Mouse (Mus musculus): ENCODE measurements around the gene Tmem14c. TPM values are rescaled to one million over a fixed set of nuclear protein-coding genes. Genes with fewer than 3 reads are reported as not detected.

Gene Tmem14c
- polyA plus RNA-seq, 1 experiment from 2014 or later = 925 TPM

DNA sequence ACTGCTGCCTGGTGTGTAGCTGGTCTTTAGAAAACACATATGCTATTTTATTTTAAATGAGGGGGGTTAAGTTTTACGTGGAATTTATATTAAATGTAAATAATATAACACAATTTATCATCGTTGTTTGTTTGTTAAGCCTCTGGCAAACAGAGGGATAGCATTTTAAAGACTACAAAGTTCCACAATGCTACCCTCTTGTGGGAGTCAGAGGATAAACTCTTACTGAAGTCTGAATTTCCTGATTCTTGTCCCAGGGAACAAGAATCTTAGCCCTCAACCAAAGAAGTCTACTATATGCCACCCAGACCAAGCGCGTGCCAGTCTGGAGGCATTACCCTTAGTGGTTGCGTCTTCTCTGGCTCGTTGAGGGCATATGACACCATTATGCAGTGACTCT is 31.2 kb downstream of the Tmem14c start:
- WGBS (ENCODE audit: insufficient replicate concordance) = 69% methylated on average over 6 of the region's 6 CpGs
- H3K9ac ChIP-seq = no peak overlapping the region
- no peak overlapping the region for H3K4me2 ChIP-seq
- peaks cover 3% of the 10 kb centered on the region; the same call in 1 of the 2 replicates for H3K27me3 ChIP-seq
- H3K4me3 ChIP-seq (replicated peaks) = no peak overlapping the region
- DNase-seq = no peak
- no peaks in the 10 kb centered on the region for H3K4me1 ChIP-seq (replicated peaks)
- H3K27ac ChIP-seq = no peak overlapping the region
- H3K36me3 ChIP-seq = no peaks in the 10 kb centered on the region
- no peaks in the 10 kb centered on the region for H3K9me3 ChIP-seq (replicated peaks)
- ATAC-seq (ENCODE audit: low read depth) = no peak

DNA sequence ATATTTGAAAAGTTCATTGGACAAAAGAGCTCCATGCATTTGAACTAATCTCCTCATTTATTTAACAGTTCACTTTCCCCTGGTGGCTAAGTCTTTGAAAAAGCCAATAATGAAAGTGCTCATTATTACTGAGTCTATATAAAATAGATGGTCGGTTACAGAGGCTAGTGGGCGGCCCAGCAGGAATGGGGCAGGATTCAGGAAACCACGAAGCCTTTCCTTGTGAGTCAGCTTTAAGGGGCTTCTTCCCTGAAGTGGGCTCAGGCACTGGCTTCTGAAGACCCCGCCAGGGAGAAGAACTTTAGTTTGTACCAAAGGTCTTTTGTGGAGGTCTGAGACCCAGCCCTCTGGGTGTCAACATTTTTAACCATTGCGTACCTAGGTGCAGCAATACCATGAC is 35.9 kb downstream of the Tmem14c start:
- no peak overlapping the region for H3K9ac ChIP-seq
- 0 out of 2 replicates have a peak, but pooled peaks cover 10% of the 10 kb centered on the region for H3K4me1 ChIP-seq (replicated peaks)
- H3K9me3 ChIP-seq (replicated peaks) = no peaks in the 10 kb centered on the region
- 0 out of 2 replicates have a peak, but pooled peaks cover 3% of the 10 kb centered on the region for H3K27me3 ChIP-seq
- H3K4me2 ChIP-seq = no peak overlapping the region
- ATAC-seq (ENCODE audit: low read depth) (no peak), DNase-seq (no peak)
- H3K36me3 ChIP-seq = no peaks in the 10 kb centered on the region
- 45% methylated on average over 5 of the region's 5 CpGs for WGBS (ENCODE audit: insufficient replicate concordance)
- H3K4me3 ChIP-seq (replicated peaks) = no peak overlapping the region
- no peak overlapping the region for H3K27ac ChIP-seq

DNA sequence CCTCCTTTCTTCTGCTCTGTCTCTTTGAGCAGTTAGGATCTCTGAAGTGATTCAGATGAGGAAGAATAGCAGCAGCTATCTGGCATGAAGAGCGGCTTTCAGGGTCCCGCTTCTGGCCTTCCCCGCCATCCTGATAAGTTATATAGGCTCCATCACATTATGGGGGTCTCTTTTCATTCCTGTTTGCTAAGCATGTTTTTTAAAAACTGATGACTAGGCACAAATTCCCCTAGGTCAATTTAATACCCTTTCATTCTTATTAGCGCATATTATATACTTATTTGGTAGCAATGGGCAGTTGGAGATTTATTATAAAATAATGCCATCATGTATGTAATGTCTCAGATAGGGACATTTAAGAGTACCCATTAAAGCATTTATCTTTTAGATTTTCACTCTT is 51.5 kb downstream of the Tmem14c start:
- no peaks in the 10 kb centered on the region for H3K4me1 ChIP-seq (replicated peaks)
- DNase-seq = no peak
- H3K9me3 ChIP-seq (replicated peaks) = no peaks in the 10 kb centered on the region
- H3K36me3 ChIP-seq = no peaks in the 10 kb centered on the region
- ATAC-seq (ENCODE audit: low read depth) = no peak
- H3K4me2 ChIP-seq = no peak overlapping the region
- no peak overlapping the region for H3K27ac ChIP-seq
- H3K27me3 ChIP-seq = no peaks in the 10 kb centered on the region
- no peak overlapping the region for H3K9ac ChIP-seq
- WGBS (ENCODE audit: insufficient replicate concordance) = 81% methylated on average over 4 of the region's 4 CpGs
- H3K4me3 ChIP-seq (replicated peaks) = no peak overlapping the region

DNA sequence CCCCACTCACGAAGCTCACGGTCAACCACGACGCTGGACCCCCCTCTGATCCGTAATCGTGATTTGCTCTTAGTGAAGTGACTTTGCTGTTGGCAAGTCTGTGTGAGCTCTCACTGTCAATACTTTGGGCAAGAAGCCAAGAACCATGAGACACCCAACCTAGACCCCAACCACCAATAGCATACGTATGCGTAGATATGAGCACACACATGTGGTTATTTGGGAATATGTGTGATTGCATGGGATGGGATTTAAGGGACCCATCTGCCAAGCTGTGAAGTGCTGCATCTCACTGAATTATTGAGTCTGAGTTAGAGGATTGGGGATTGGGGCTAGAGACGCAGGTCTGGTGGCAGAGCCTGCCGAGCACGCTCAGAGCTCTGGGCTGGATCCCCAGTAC is 55.5 kb downstream of the Tmem14c start:
- no peaks in the 10 kb centered on the region for H3K9me3 ChIP-seq (replicated peaks)
- no peak overlapping the region for H3K27ac ChIP-seq
- H3K27me3 ChIP-seq = 0 out of 2 replicates have a peak, but pooled peaks cover 9% of the 10 kb centered on the region
- H3K9ac ChIP-seq = no peak overlapping the region
- no peaks in the 10 kb centered on the region for H3K4me1 ChIP-seq (replicated peaks)
- 79% methylated on average over 11 of the region's 11 CpGs for WGBS (ENCODE audit: insufficient replicate concordance)
- DNase-seq (no peak), ATAC-seq (ENCODE audit: low read depth) (no peak)
- no peak overlapping the region for H3K4me3 ChIP-seq (replicated peaks)
- H3K36me3 ChIP-seq = no peaks in the 10 kb centered on the region
- no peak overlapping the region for H3K4me2 ChIP-seq

Other genes starting within 250 kb of the Tmem14c start
- gene Gcnt2, start 156.5 kb upstream of the Tmem14c start, polyA plus RNA-seq (2015; fragmentation: Nextera tagmentation; extraction: Ambion mirVana) = 0.77 and 1.3 TPM in 2 replicates
- gene Pak1ip1, start 15.3 kb upstream of the Tmem14c start, polyA plus RNA-seq (2015; fragmentation: Nextera tagmentation; extraction: Ambion mirVana) = 76.6 and 81.3 TPM in 2 replicates
- gene Mak, start 63.4 kb downstream of the Tmem14c start, polyA plus RNA-seq (2015; fragmentation: Nextera tagmentation; extraction: Ambion mirVana) = 0.20 and 0.21 TPM in 2 replicates
- gene Gcm2, start 94.7 kb downstream of the Tmem14c start, polyA plus RNA-seq (2015; fragmentation: Nextera tagmentation; extraction: Ambion mirVana) = not detected in 2 replicates
- gene Sycp2l, start 98.0 kb downstream of the Tmem14c start, polyA plus RNA-seq (2015; fragmentation: Nextera tagmentation; extraction: Ambion mirVana) = not detected in 2 replicates
- gene Elovl2, start 204.1 kb downstream of the Tmem14c start, polyA plus RNA-seq (2015; fragmentation: Nextera tagmentation; extraction: Ambion mirVana) = 24.3 and 34.8 TPM in 2 replicates
- gene Smim13, start 233.6 kb downstream of the Tmem14c start, polyA plus RNA-seq (2015; fragmentation: Nextera tagmentation; extraction: Ambion mirVana) = 5.4 and 6.6 TPM in 2 replicates